Mouse (Mus musculus): Measurements from ENCODE around the gene Klk1b3.
"Not testable (repeated sequence)": the region's sequence is repeated elsewhere in the genome, so short reads cannot be mapped to it uniquely, and the experiment has no call there.

Gene Klk1b3

DNA sequence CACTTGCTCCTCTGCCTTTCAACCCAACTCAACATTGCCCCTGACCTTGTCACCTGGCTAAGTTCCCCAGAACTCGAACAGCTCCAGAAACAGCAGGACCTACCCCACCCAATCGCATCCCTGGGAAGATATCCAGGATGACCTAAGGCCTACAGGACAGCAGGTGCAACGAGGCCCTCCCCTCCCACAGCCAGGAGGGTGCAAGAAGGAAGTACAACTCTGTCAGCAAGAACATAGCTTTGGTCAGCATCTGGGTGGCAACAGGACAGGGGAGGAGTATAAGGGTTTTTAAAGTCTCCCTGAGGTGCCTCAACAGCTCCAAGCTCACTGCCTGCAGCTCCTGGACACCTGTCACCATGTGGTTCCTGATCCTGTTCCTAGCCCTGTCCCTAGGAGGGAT is at the start of gene Klk1b3:
TSS of gene Klk1b3 (plus strand) at position 301 of the 400 bp plus-strand sequence.
- DNase-seq: no peak

DNA sequence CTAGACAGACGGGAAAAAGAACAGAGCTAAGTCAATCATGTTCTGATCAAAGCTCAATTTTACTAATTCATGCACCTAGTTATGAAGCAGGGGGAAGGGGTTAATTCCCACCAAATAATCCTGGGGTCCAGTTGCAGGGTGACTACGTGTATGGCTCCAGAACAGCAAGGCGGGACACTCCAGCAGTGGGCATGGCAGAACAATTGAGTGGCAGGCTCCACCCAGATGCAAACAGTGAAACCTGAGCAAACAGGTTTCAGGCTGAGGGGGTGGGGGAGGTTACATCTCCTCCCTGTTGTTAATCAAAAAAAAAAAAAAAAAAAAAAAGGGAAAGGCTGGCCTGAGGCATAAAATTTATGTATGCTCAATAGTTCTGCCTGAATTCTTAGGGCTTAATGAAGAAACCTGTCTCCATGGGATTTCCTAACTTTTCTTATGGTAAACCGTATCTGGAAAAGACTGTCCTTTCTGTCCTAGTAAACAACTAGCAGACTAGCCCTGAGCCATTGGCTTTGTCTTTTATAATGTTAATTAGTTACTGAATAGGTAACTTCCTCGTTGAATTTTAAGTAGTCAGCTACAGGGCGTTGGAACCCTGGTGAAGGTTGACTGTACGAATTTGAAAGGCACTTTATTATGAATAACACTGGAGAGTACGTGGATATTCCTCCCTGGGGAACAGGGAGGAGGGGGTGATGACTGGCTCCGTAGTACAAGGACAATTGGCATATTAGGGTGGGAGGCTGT is 18.5 kb upstream of the Klk1b3 start:
- DNase-seq: peak; percentile 39 to 56

- peak in 1 of 2 experiments; percentile 40 for DNase-seq
Observed at GRCm38 (mm10) chr7:44186516-44186915, 11.5 kb upstream of the Klk1b3 start.

GRCm38 (mm10) chr7:44187936-44188335 is 10.1 kb upstream of the Klk1b3 start, which contains the start of gene Klk1b24:
TSS of gene Klk1b24 (plus strand) at chr7:44188236.
- DNase-seq: not testable (repeated sequence)

DNA sequence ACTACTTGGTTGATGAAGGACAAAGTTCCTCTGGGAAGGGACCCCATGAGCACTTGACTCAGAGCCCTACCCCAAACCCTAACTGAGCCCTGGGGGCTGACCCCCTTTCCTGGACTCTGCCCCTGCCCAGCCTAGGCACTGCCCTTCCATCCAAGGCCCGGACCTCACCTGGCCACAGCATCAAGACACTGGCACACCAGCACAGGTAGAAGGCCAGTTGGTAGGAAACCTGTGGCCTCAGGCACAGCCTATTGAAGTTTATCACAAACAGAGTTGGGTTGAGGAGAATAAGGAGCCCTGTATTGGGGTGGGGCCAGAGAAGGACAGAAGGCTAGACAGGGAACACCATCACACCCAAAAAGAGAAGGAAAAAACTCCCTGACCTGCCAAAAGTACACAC is 4.5 kb upstream of the Klk1b3 start:
- DNase-seq: not testable (repeated sequence)

DNA sequence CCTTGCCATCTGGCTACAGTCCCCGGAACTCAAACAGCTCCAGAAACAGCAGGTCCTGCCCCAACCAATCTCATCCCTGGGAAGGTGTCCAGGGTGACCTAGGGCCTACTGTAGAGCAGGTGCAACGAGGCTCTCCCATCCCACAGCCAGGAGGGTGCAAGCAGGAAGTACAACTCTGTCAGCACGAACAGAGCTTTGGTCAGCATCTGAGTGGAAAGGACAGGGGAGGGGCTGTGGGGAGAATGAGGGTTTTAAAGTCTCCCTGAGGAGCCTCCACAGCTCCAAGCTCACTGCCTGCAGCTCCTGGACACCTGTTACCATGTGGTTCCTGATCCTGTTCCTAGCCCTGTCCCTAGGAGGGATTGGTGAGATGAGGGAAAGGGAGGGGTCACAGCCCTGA is 9.1 kb downstream of the Klk1b3 start, which contains the start of gene Klk1b4:
TSS of gene Klk1b4 (plus strand) at position 301 of the 400 bp plus-strand sequence.
- DNase-seq: not testable (repeated sequence)

- no peak for DNase-seq
Observed at GRCm38 (mm10) chr7:44208307-44208706, 10.3 kb downstream of the Klk1b3 start.

- no peak for DNase-seq
Observed at GRCm38 (mm10) chr7:44215645-44216044, 17.7 kb downstream of the Klk1b3 start, which contains the start of gene Klk1b5. TSS of gene Klk1b5 (plus strand) at chr7:44215945.

- not testable (repeated sequence) for DNase-seq
Observed at GRCm38 (mm10) chr7:44221601-44222000, 23.6 kb downstream of the Klk1b3 start.

- not testable (repeated sequence) for DNase-seq
Observed at GRCm38 (mm10) chr7:44222335-44222734, 24.3 kb downstream of the Klk1b3 start.

DNA sequence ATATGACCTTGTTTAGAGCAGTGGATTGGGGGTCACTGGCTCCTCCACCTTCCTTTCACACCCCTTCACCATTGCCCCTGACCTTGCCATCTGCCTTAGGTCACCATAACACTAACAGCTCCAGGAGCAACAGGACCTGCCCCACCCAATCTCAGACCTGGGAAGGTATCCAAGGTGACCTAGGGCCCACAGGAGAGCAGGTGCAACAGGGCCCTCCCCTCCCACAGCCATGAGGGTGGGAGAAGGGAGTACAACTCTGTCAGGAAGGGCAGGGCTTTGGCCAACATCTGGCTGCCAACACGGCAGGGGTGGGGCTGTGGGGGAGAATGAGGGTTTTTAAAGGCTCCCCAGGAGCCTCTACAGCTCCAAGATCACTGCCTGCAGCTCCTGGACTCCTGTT is 27.1 kb downstream of the Klk1b3 start, which contains the start of gene Klk1:
TSS of gene Klk1 (plus strand) at position 285 of the 400 bp plus-strand sequence.
- peak; percentile 44 to 67 for DNase-seq

GRCm38 (mm10) chr7:44235909-44236308 is 37.9 kb downstream of the Klk1b3 start, which contains the start of gene Gm36864:
TSS of gene Gm36864 (plus strand) at chr7:44236177.
- DNase-seq: no peak

DNA sequence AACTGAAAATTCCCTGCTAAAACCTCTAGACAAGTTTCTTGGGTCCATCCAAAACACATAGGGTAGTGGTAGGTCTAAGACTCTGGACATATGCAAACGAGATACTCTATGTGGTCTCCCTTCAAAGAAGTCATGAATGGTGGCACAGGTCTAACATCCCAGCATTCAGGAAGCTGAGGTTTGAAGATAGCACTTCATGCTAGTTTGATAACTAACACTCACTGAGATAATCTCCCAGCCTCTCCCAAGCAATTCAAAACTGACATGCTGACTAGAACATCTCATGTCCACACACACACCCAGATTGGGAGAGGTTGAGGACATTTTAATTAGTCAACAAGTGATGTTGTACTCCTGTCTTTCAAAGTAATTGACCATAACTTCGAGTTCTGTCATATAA is 41.9 kb downstream of the Klk1b3 start:
- no peak for DNase-seq

- DNase-seq: no peak
Observed at GRCm38 (mm10) chr7:44240712-44241111, 42.7 kb downstream of the Klk1b3 start.

DNA sequence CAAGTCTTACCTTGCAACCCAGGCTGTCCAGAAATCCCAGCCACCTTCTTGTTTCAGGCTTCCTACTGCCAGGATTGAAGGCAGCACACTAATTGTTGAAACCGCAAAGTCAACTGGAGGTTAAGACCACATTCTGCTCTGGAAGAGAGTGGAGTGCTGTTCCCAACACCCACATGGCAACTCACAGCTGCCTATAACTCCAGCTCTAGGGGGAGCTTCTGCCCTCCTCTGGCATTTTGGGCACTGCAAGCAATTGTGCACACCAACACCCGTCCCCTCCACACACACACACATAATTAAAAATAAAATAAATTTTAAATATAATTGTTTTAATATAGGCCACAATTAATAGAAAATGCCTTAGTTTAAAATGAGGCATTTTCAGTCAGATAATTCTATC is 43.2 kb downstream of the Klk1b3 start:
- no peak for DNase-seq

DNA sequence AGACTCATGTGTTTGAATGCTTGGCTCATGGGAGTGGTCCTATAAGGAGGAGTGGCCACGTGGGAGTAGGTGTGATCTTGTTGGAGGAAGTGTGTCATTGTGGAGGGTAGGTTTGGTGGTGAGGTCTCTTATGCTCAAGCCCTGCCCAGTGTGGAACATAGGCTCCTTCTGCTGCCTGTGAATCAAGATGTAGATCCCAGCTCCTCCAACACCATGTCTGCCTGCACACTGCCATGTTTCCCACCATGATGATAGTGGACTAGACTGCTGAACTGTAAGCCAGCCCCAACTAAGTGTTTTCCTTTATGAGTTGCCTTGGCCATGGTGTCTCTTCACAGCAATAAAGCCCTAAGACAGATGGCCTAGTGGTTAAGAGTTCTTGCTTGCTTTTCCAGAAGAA is 46.1 kb downstream of the Klk1b3 start:
- DNase-seq: no peak

DNA sequence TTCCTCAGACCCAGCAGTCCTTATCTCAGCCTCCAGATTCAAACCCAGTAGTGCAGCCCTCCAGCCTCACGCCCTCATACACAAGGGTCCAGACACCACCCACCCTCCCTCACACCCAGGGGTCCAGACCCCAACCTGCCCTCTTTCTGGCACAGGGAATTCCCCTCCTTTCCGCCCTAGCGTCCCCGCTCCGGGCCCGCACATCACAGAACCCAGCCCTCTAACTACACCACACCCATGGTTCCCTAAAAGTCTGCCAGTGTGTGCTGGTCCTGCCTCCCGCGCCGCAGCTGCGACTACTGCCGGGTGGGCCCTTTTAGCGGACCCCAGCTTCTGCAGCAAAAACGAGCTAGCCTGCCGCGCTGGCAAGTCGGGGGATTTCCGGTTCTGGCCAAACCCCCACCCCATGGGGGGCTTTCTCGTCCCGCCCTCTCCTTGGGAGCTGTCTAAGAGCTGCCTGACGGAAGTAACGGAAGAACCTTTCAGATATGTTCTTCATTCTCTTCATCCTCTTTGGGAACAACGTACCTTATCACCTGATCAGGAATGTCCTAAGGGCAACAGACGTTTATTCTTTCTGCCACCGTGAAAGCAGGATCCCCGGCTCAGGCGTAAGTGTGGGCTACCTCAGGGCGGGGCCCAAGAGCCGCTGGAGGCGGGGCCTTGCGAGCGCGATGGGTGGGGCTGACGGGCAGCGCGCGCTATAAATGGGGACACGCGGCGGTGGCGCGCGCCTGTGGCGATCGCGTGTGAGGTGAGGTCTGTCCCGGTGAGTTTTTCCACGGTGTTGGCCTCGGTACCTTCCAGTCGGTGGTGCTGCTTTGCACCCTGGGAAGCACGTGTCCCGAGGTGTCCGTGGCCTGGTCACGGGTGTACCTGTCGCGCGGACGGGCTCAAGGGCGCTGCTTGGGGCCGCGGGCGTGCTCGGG is 48.3 kb downstream of the Klk1b3 start, which contains the start of the genes 1700028J19Rik and 2410002F23Rik:
TSS of gene 1700028J19Rik (minus strand) at position 641 of the 929 bp plus-strand sequence.
TSS of gene 2410002F23Rik (plus strand) at position 668 of the 929 bp plus-strand sequence.
- peak; percentile 88 to 89 for DNase-seq

GRCm38 (mm10) chr7:44246984-44247470 is 49.0 kb downstream of the Klk1b3 start:
- peak; percentile 38 to 44 for DNase-seq

- DNase-seq: no peak
Observed at GRCm38 (mm10) chr7:44247971-44248370, 50.0 kb downstream of the Klk1b3 start.

DNA sequence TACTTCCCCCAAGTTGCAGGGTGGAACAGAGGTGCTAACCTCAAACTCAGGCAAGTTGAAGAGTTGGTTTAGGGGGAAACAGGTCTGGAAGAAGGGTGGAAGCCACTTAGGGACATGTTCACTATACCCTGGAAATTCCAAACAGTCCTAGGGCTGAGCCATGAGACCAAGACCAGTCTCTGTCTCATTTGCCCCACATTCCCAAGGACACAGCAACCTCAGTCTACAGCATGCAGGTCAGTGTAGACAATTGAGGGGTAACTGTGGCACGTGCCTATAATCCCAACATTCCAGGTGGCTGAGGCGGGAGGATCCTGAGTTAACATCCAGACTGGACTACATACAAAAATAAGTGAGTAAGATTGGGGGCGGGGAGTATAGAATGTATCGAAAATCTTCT is 51.3 kb downstream of the Klk1b3 start:
- no peak for DNase-seq

GRCm38 (mm10) chr7:44250732-44251275 is 52.8 kb downstream of the Klk1b3 start:
- not testable (repeated sequence) for DNase-seq

Data from kidney, adult 8-10 months (tissue).